Mouse (Mus musculus): ENCODE data around the gene Ccdc144b. TPM values are rescaled to one million over a fixed set of nuclear protein-coding genes. Genes with fewer than 3 reads are reported as not detected.

The Ccdc144b gene
- total RNA-seq, 1 experiment, result not detected

DNA sequence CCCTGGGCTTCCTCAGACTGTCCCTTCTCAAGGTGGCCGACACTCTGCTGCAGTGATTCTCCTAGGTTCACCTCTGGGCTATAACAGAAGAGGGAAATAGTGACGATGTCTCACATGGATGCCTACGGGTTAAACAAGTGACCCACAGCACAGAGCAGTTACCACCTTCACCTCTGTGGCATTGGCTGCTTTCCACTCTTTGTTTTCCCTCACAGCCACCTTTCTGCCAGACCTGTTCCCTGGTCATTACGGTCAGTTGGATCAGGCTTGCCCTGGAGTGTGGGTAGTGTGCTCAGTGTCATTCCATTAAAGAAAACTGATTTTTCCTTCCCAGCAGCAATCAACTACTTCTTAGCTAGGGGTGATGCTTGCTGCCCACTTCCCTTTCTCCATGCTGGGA, 29.5 kb upstream of the Ccdc144b start:
- Histone ChIP-seq H3K36me3 (ENCODE audit: control insufficient read depth, insufficient read depth, low read length, poor library complexity, severe bottlenecking) (peaks cover 45% of the 10 kb centered on the region), H3K4me1 (ENCODE audit: control insufficient read depth in 2 of 2, insufficient read depth in 2 of 2, low read length in 2 of 2, poor library complexity in 1 of 2) (no peaks in the 10 kb centered on the region), H3K9ac (ENCODE audit: insufficient read depth, low read depth, low read length, poor library complexity, severe bottlenecking) (no peak overlapping the region), H3K9me3 (ENCODE audit: control insufficient read depth, insufficient read depth, low read depth, low read length) (no peaks in the 10 kb centered on the region), H3K4me3 (ENCODE audit: insufficient read depth in 1 of 2, low read depth in 1 of 2, low read length in 2 of 2, poor library complexity in 1 of 2, severe bottlenecking in 1 of 2) (no peak overlapping the region), H3K27ac (ENCODE audit: insufficient read depth, low read depth, low read length, poor library complexity, severe bottlenecking) (no peak overlapping the region)
- no peak for DNase-seq (ENCODE audit: low read depth, low spot score)
- in situ Hi-C loops (cut with MboI; ENCODE audit: low sequenced_read_pairs in 2 of 2, unreplicated experiment in 2 of 2), result no loop called here
- no peak for TF ChIP-seq MAFK (IDR thresholded peaks at IDR 0.05; ENCODE audit: insufficient read depth, low read depth, low read length)
- no peak for TF ChIP-seq ZNF384 (IDR thresholded peaks at IDR 0.05; ENCODE audit: low read depth, low read length)
- no peak for TF ChIP-seq HCFC1 (IDR thresholded peaks at IDR 0.05; ENCODE audit: borderline replicate concordance, insufficient read depth, low read length)
- no peak for TF ChIP-seq ZC3H11A (IDR thresholded peaks at IDR 0.05; ENCODE audit: borderline replicate concordance, low read depth, low read length)
- TF ChIP-seq CHD2 (IDR thresholded peaks at IDR 0.05; ENCODE audit: low read depth, low read length), result no peak

DNA sequence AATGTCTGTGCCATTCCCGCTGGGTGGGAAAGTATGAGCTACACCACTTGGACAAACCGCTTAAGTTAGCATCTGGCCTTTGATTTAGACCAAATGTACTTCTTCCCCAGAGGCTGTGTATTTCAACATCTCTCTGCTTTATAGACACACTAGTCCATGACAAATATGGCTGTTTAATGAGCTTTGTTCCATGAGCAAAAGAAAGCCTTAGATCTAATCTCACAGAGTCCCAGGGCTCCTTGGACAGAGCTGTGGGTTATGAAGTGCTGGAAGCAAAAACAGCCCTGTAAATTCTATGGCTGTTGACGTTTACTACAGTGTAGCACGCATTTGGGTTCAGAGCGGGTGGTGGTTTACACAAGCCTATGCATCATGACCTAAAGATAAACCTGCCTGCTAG, 27.4 kb upstream of the Ccdc144b start:
- TF ChIP-seq ZC3H11A (IDR thresholded peaks at IDR 0.05; ENCODE audit: borderline replicate concordance, low read depth, low read length) (no peak), CHD2 (IDR thresholded peaks at IDR 0.05; ENCODE audit: low read depth, low read length) (no peak), ZNF384 (IDR thresholded peaks at IDR 0.05; ENCODE audit: low read depth, low read length) (no peak), HCFC1 (IDR thresholded peaks at IDR 0.05; ENCODE audit: borderline replicate concordance, insufficient read depth, low read length) (no peak), MAFK (IDR thresholded peaks at IDR 0.05; ENCODE audit: insufficient read depth, low read depth, low read length) (no peak)
- DNase-seq (ENCODE audit: low read depth, low spot score), result no peak
- Histone ChIP-seq H3K4me3 (ENCODE audit: insufficient read depth in 1 of 2, low read depth in 1 of 2, low read length in 2 of 2, poor library complexity in 1 of 2, severe bottlenecking in 1 of 2) (no peak overlapping the region), H3K9ac (ENCODE audit: insufficient read depth, low read depth, low read length, poor library complexity, severe bottlenecking) (no peak overlapping the region), H3K9me3 (ENCODE audit: control insufficient read depth, insufficient read depth, low read depth, low read length) (no peaks in the 10 kb centered on the region), H3K27ac (ENCODE audit: insufficient read depth, low read depth, low read length, poor library complexity, severe bottlenecking) (no peak overlapping the region), H3K4me1 (ENCODE audit: control insufficient read depth in 2 of 2, insufficient read depth in 2 of 2, low read length in 2 of 2, poor library complexity in 1 of 2) (no peaks in the 10 kb centered on the region), H3K36me3 (ENCODE audit: control insufficient read depth, insufficient read depth, low read length, poor library complexity, severe bottlenecking) (peaks cover 55% of the 10 kb centered on the region)
- in situ Hi-C loops (cut with MboI; ENCODE audit: low sequenced_read_pairs in 2 of 2, unreplicated experiment in 2 of 2), result no loop called here

DNA sequence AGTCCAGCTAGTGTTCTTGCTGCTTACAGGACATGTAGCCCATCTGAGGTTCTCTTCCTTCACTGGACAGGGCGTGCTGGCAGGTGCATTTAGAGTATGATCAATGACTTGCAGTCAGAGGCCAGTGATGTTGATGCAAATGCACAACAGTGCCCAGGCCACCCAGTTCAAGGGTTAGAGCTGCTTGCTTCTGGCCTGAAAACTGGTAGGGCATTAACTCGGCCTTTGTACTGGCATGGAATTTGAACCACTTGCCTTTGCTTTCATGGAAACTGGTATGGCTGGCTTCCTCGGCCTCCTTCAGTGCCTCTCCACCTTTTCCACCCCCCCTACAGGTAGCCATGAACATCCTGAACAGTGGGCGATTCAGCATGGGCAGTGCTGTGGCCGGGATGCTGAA, 26.5 kb upstream of the Ccdc144b start:
- Histone ChIP-seq H3K27ac (ENCODE audit: insufficient read depth, low read depth, low read length, poor library complexity, severe bottlenecking) (no peak overlapping the region), H3K9ac (ENCODE audit: insufficient read depth, low read depth, low read length, poor library complexity, severe bottlenecking) (no peak overlapping the region), H3K4me1 (ENCODE audit: control insufficient read depth in 2 of 2, insufficient read depth in 2 of 2, low read length in 2 of 2, poor library complexity in 1 of 2) (no peaks in the 10 kb centered on the region), H3K9me3 (ENCODE audit: control insufficient read depth, insufficient read depth, low read depth, low read length) (no peaks in the 10 kb centered on the region), H3K36me3 (ENCODE audit: control insufficient read depth, insufficient read depth, low read length, poor library complexity, severe bottlenecking) (peaks cover 54% of the 10 kb centered on the region), H3K4me3 (ENCODE audit: insufficient read depth in 1 of 2, low read depth in 1 of 2, low read length in 2 of 2, poor library complexity in 1 of 2, severe bottlenecking in 1 of 2) (no peak overlapping the region)
- in situ Hi-C loops (cut with MboI; ENCODE audit: low sequenced_read_pairs in 2 of 2, unreplicated experiment in 2 of 2), result no loop called here
- TF ChIP-seq CHD2 (IDR thresholded peaks at IDR 0.05; ENCODE audit: low read depth, low read length) (no peak), ZC3H11A (IDR thresholded peaks at IDR 0.05; ENCODE audit: borderline replicate concordance, low read depth, low read length) (no peak), ZNF384 (IDR thresholded peaks at IDR 0.05; ENCODE audit: low read depth, low read length) (no peak), HCFC1 (IDR thresholded peaks at IDR 0.05; ENCODE audit: borderline replicate concordance, insufficient read depth, low read length) (no peak), MAFK (IDR thresholded peaks at IDR 0.05; ENCODE audit: insufficient read depth, low read depth, low read length) (no peak)
- DNase-seq (ENCODE audit: low read depth, low spot score), result no peak

DNA sequence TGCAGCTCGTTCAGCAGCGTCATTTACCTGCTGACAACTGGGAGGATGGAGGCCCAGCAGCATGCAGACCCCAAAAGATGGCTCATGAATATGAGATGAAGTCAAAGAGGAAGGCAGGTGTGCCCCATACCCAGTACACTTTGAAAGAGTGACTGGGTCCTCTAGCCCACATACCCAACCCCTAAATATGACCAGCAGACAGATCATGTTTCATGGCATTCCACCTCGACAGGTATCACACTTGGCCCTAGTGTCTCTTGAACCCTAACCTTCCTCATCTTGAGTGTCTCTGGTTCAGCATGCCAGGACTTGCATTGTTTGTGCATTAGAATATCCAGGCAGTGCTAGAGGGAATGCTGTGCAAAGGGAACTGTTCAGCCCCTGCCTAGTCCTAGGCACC, 24.0 kb upstream of the Ccdc144b start:
- peaks cover 56% of the 10 kb centered on the region for H3K36me3 ChIP-seq (ENCODE audit: control insufficient read depth, insufficient read depth, low read length, poor library complexity, severe bottlenecking)
- DNase-seq (ENCODE audit: low read depth, low spot score), result no peak
- H3K9ac ChIP-seq (ENCODE audit: insufficient read depth, low read depth, low read length, poor library complexity, severe bottlenecking), result no peak overlapping the region
- H3K9me3 ChIP-seq (ENCODE audit: control insufficient read depth, insufficient read depth, low read depth, low read length), result no peaks in the 10 kb centered on the region
- H3K4me3 ChIP-seq (ENCODE audit: insufficient read depth in 1 of 2, low read depth in 1 of 2, low read length in 2 of 2, poor library complexity in 1 of 2, severe bottlenecking in 1 of 2), result no peak overlapping the region
- in situ Hi-C loops (cut with MboI; ENCODE audit: low sequenced_read_pairs in 2 of 2, unreplicated experiment in 2 of 2), result no loop called here
- H3K27ac ChIP-seq (ENCODE audit: insufficient read depth, low read depth, low read length, poor library complexity, severe bottlenecking), result no peak overlapping the region
- no peaks in the 10 kb centered on the region for H3K4me1 ChIP-seq (ENCODE audit: control insufficient read depth in 2 of 2, insufficient read depth in 2 of 2, low read length in 2 of 2, poor library complexity in 1 of 2)
- TF ChIP-seq CHD2 (IDR thresholded peaks at IDR 0.05; ENCODE audit: low read depth, low read length) (no peak), HCFC1 (IDR thresholded peaks at IDR 0.05; ENCODE audit: borderline replicate concordance, insufficient read depth, low read length) (no peak), ZNF384 (IDR thresholded peaks at IDR 0.05; ENCODE audit: low read depth, low read length) (no peak), MAFK (IDR thresholded peaks at IDR 0.05; ENCODE audit: insufficient read depth, low read depth, low read length) (no peak), ZC3H11A (IDR thresholded peaks at IDR 0.05; ENCODE audit: borderline replicate concordance, low read depth, low read length) (no peak)

DNA sequence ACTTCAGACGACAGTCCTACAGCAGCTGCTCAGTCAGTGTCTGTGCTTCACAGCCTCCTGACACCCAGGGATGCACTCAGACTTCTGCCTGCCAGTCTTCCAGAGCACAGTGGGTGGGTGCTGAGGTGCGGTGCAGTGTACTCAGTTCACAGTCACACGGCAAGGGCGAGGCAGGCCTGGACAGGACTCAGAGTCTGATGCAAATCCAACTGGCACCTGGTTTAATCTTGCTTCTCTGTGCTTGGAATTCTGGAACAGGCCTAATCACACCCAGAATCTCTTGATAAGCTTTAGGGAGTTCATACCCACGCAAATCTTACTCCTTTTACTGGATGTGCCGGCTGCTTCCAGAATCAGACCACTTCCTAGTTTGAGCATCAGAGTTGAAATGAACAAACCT, 22.1 kb upstream of the Ccdc144b start:
- Histone ChIP-seq H3K36me3 (ENCODE audit: control insufficient read depth, insufficient read depth, low read length, poor library complexity, severe bottlenecking) (peaks cover 57% of the 10 kb centered on the region), H3K4me3 (ENCODE audit: insufficient read depth in 1 of 2, low read depth in 1 of 2, low read length in 2 of 2, poor library complexity in 1 of 2, severe bottlenecking in 1 of 2) (no peak overlapping the region), H3K27ac (ENCODE audit: insufficient read depth, low read depth, low read length, poor library complexity, severe bottlenecking) (no peak overlapping the region), H3K9me3 (ENCODE audit: control insufficient read depth, insufficient read depth, low read depth, low read length) (no peaks in the 10 kb centered on the region), H3K4me1 (ENCODE audit: control insufficient read depth in 2 of 2, insufficient read depth in 2 of 2, low read length in 2 of 2, poor library complexity in 1 of 2) (no peaks in the 10 kb centered on the region), H3K9ac (ENCODE audit: insufficient read depth, low read depth, low read length, poor library complexity, severe bottlenecking) (no peak overlapping the region)
- DNase-seq (ENCODE audit: low read depth, low spot score), result no peak
- no peak for TF ChIP-seq HCFC1 (IDR thresholded peaks at IDR 0.05; ENCODE audit: borderline replicate concordance, insufficient read depth, low read length)
- in situ Hi-C loops (cut with MboI; ENCODE audit: low sequenced_read_pairs in 2 of 2, unreplicated experiment in 2 of 2), result no loop called here
